Mouse (Mus musculus): ENCODE data around the gene Syvn1.

GRCm38 (mm10) chr19:6015511-6016315 is 30.7 kb upstream of the Syvn1 start, which contains the start of gene Capn1:
- TF ChIP-seq CTCF (IDR thresholded peaks at IDR 0.05; ENCODE audit: insufficient read depth, low read depth, low read length) (no peak), POLR2A (IDR thresholded peaks at IDR 0.05; ENCODE audit: insufficient read depth, low read depth, low read length) (no peak)

All from olfactory bulb, adult 2 months (tissue).